Mouse (Mus musculus) heart, embryonic 14.5 days (tissue): ENCODE measurements around the gene Blnk. TPM values are rescaled to one million over a fixed set of nuclear protein-coding genes. Genes with fewer than 3 reads are reported as not detected.

Source experiments
- microRNA-seq: library from miRNA; unstranded; fragments of <30 nt; microRNA quantifications from one replicate; pipeline ENCODE4, GENCODE M21; 2016
- polyA plus RNA-seq: library from polyadenylated mRNA; unstranded; fragments of >200 nt; fragmentation: Nextera tagmentation; extraction: Ambion mirVana; gene quantifications from 2 replicates; pipeline ENCODE4 v1.2.1, GENCODE M21; 2014

Gene Blnk
- polyA plus RNA-seq, 1 experiment from 2014 or later = 0.27 TPM

Small RNA genes lying within 50 kb of the gene (microRNA-seq; reads per million reads assigned to microRNA genes)
- gene Mir8092 = 1.1 reads per million

Other genes with a start within 250 kb of the Blnk start
- 0.30 TPM in 1 of 2 replicates, not detected in the other for gene Cc2d2b, start 245.8 kb downstream of the Blnk start, polyA plus RNA-seq
- 5.4 and 5.7 TPM in 2 replicates for gene Ccnj, start 163.3 kb downstream of the Blnk start, polyA plus RNA-seq
- gene Zfp518a, start 99.8 kb downstream of the Blnk start, polyA plus RNA-seq = 8.0 and 9.0 TPM in 2 replicates
- gene Dntt, start 34.7 kb upstream of the Blnk start, polyA plus RNA-seq = 0.16 TPM in 1 of 2 replicates, not detected in the other
- 0.14 TPM in 1 of 2 replicates, not detected in the other for gene Opalin, start 82.6 kb upstream of the Blnk start, polyA plus RNA-seq
- gene Tll2, start 212.3 kb upstream of the Blnk start, polyA plus RNA-seq = 0.18 TPM in 1 of 2 replicates, not detected in the other